Mouse (Mus musculus): ENCODE results near the gene Otof.

- no peak for TF ChIP-seq POLR2A (IDR thresholded peaks at IDR 0.05; ENCODE audit: insufficient read depth, low read depth, low read length)
- TF ChIP-seq EP300 (IDR thresholded peaks at IDR 0.05; ENCODE audit: insufficient read depth, low read depth, low read length), result no peak
- no peak for TF ChIP-seq CTCF (IDR thresholded peaks at IDR 0.05)
Measured at GRCm38 (mm10) chr5:30341601-30342365, 119.9 kb downstream of the Otof start.
